Mouse (Mus musculus) urinary bladder, postnatal 4 days (tissue): ENCODE measurements at regions not wholly inside any gene's neighbourhood (a gene's known extent, or its start where the extent isn't known, plus 50 kb on each side); places are given as distances from the start of the nearest gene placed in this dataset.

ENCODE experiments used
- DNase-seq, 2 experiments: peaks; one replicate each; pipeline ENCODE4 v3.0.0; 2021 to 2022; ENCODE audit warnings: low spot score in 2 of 2

- no peak for DNase-seq
These were observed 70.6 kb upstream of the Gli2 start for GRCm38 (mm10) chr1:119124063-119124462.

- DNase-seq: no peak
These were observed 70.0 kb upstream of the Gli2 start for GRCm38 (mm10) chr1:119123402-119123801.

- DNase-seq: no peak
These were observed 69.6 kb upstream of the Gli2 start for GRCm38 (mm10) chr1:119122975-119123374.

GRCm38 (mm10) chr1:119119863-119120569, 66.6 kb upstream of the Gli2 start:
- no peak for DNase-seq

GRCm38 (mm10) chr1:119115106-119115674, 61.8 kb upstream of the Gli2 start:
- DNase-seq: no peak

- DNase-seq: peak in 1 of 2 experiments; percentile 31
These were observed 55.2 kb upstream of the Gli2 start for GRCm38 (mm10) chr1:119108578-119108977.

GRCm38 (mm10) chr1:119106246-119106975, 53.0 kb upstream of the Gli2 start:
- no peak for DNase-seq
